Mouse (Mus musculus) urinary bladder, adult 2 months (tissue): ENCODE results near the gene Osbp. TPM values are rescaled to one million over a fixed set of nuclear protein-coding genes. Genes with fewer than 3 reads are reported as not detected.
"Not testable (repeated sequence)": the region's sequence is repeated elsewhere in the genome, so short reads cannot be mapped to it uniquely, and the experiment has no call there.

Source experiments
- DNase-seq: peaks from one replicate; pipeline ENCODE4 v3.0.0; 2022; ENCODE audit warnings: low spot score
- polyA plus RNA-seq: library from polyadenylated mRNA; depleted of rRNA; stranded (reverse); fragments of >200 nt; gene quantifications from 2 replicates; pipeline ENCODE4 v1.2.3, GENCODE M21; 2012; rRNA removed

The Osbp gene
- 33.2 and 35.0 TPM in 2 replicates for polyA plus RNA-seq

- peak; percentile 95 for DNase-seq
Measured at GRCm38 (mm10) chr19:11965023-11965942, at the start of gene Osbp. Gene Osbp (plus strand): TSS chr19:11965941.

GRCm38 (mm10) chr19:11922068-11922467 is 43.7 kb upstream of the Osbp start:
- DNase-seq = no peak

GRCm38 (mm10) chr19:11922515-11922914 is 43.2 kb upstream of the Osbp start:
- DNase-seq = not testable (repeated sequence)

- DNase-seq = no peak
Measured at GRCm38 (mm10) chr19:11926380-11926779, 39.4 kb upstream of the Osbp start.

- DNase-seq = no peak
Measured at GRCm38 (mm10) chr19:11928025-11928748, 37.6 kb upstream of the Osbp start.

- DNase-seq = not testable (repeated sequence)
Measured at GRCm38 (mm10) chr19:11946460-11946859, 19.3 kb upstream of the Osbp start.

- DNase-seq = no peak
Measured at GRCm38 (mm10) chr19:11949878-11950277, 15.9 kb upstream of the Osbp start.

GRCm38 (mm10) chr19:11950747-11951146 is 15.0 kb upstream of the Osbp start:
- DNase-seq = no peak

GRCm38 (mm10) chr19:11954206-11954605 is 11.5 kb upstream of the Osbp start:
- no peak for DNase-seq

GRCm38 (mm10) chr19:11956636-11957035 is 9.1 kb upstream of the Osbp start:
- no peak for DNase-seq

- no peak for DNase-seq
Measured at GRCm38 (mm10) chr19:11957396-11957795, 8.3 kb upstream of the Osbp start.

- no peak for DNase-seq
Measured at GRCm38 (mm10) chr19:11957846-11958245, 7.9 kb upstream of the Osbp start.

GRCm38 (mm10) chr19:11964266-11964665 is 1.5 kb upstream of the Osbp start:
- DNase-seq = no peak

GRCm38 (mm10) chr19:11966201-11966636 is 478 bp downstream of the Osbp start:
- peak; percentile 39 for DNase-seq

GRCm38 (mm10) chr19:11969155-11970050 is 3.7 kb downstream of the Osbp start:
- DNase-seq = no peak

- DNase-seq = no peak
Measured at GRCm38 (mm10) chr19:11973511-11974222, 7.9 kb downstream of the Osbp start.

GRCm38 (mm10) chr19:11974223-11974540 is 8.4 kb downstream of the Osbp start:
- no peak for DNase-seq

- no peak for DNase-seq
Measured at GRCm38 (mm10) chr19:11975683-11976082, 9.9 kb downstream of the Osbp start.

- no peak for DNase-seq
Measured at GRCm38 (mm10) chr19:11977363-11977762, 11.6 kb downstream of the Osbp start.

GRCm38 (mm10) chr19:11980471-11980870 is 14.7 kb downstream of the Osbp start:
- no peak for DNase-seq

GRCm38 (mm10) chr19:11984614-11985013 is 18.9 kb downstream of the Osbp start:
- DNase-seq = not testable (repeated sequence)
